Mouse (Mus musculus): ENCODE measurements at regions not wholly inside any gene's neighbourhood (a gene's known extent, or its start where the extent isn't known, plus 50 kb on each side); places are given as distances from the start of the nearest gene placed in this dataset.
A peak's percentile ranks its signal among the peaks of the same experiment; 100 is the strongest.

DNA sequence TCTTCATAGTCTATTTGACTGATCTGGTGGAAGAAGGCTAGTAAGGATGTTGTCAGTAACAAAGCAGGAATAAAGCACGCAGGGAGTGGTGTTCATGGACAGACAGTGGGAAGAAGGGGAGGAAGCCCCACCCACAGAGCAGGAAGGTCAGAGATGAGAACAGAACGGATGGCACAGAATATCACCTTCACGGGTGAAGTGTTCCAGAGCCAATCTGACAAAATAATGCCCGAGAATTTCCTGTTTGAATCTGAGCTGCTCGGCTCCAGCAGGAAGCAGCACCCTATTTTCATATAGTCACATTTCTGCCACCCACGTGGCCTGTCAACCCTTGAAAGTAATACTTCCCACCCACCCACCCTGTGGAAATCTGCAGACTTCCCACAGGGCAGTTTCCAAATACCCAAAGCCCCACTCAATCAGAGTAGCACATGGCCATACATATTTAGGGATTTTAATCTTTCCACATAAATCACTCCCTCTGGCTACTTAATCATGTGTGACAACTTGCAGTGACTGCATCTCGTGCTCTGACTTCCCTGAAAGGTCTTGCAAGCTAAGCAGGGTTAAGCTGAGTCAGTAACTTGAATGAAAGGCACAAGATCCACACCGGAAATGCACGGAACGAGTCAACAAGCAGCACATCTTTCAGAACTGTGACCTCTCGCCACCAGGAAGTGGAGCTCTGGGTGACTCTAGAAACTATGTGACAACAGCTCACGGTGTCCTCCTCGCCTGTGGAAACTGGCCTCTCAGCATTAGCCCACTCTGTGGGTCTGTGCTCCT, 158.0 kb upstream of the Creb1 start:
- Histone ChIP-seq H3K27ac (replicated peaks; ENCODE audit: insufficient read depth, low read depth, low read length) (peak overlapping the region; percentile 33), H3K4me1 (ENCODE audit: control insufficient read depth, insufficient read depth, low read length) (no peaks in the 10 kb centered on the region), H3K4me3 (ENCODE audit: insufficient read depth, low read depth, low read length) (no peak overlapping the region), H3K27me3 (ENCODE audit: control insufficient read depth, insufficient read depth, low read length) (no peaks in the 10 kb centered on the region), H3K9ac (ENCODE audit: low read depth, low read length) (no peak overlapping the region), H3K79me2 (ENCODE audit: control insufficient read depth, insufficient read depth, low read length) (no peaks in the 10 kb centered on the region), H3K36me3 (ENCODE audit: control insufficient read depth, insufficient read depth, low read length) (no peaks in the 10 kb centered on the region)
- 68% methylated on average over 13 of the region's 13 CpGs for WGBS
- TF ChIP-seq POLR2A (IDR thresholded peaks at IDR 0.05; ENCODE audit: extremely low read depth, insufficient read depth, low read length) (no peak), CTCF (IDR thresholded peaks at IDR 0.05; ENCODE audit: low read depth, low read length) (no peak)
- peak; percentile 71 for DNase-seq (ENCODE audit: extremely low read depth, low read depth, low spot score)

GRCm38 (mm10) chr1:64364095-64364494, 168.3 kb upstream of the Creb1 start:
- no peak overlapping the region for H3K4me3 ChIP-seq (ENCODE audit: insufficient read depth, low read depth, low read length)
- H3K36me3 ChIP-seq (ENCODE audit: control insufficient read depth, insufficient read depth, low read length), result no peaks in the 10 kb centered on the region
- WGBS, result 74% methylated on average over 1 of the region's 1 CpGs
- TF ChIP-seq CTCF (IDR thresholded peaks at IDR 0.05; ENCODE audit: low read depth, low read length), result no peak
- no peak for TF ChIP-seq POLR2A (IDR thresholded peaks at IDR 0.05; ENCODE audit: extremely low read depth, insufficient read depth, low read length)
- no peaks in the 10 kb centered on the region for H3K27me3 ChIP-seq (ENCODE audit: control insufficient read depth, insufficient read depth, low read length)
- no peaks in the 10 kb centered on the region for H3K79me2 ChIP-seq (ENCODE audit: control insufficient read depth, insufficient read depth, low read length)
- H3K9ac ChIP-seq (ENCODE audit: low read depth, low read length), result no peak overlapping the region
- no peak overlapping the region for H3K27ac ChIP-seq (replicated peaks; ENCODE audit: insufficient read depth, low read depth, low read length)
- no peaks in the 10 kb centered on the region for H3K4me1 ChIP-seq (ENCODE audit: control insufficient read depth, insufficient read depth, low read length)
- DNase-seq (ENCODE audit: extremely low read depth, low read depth, low spot score), result no peak

DNA sequence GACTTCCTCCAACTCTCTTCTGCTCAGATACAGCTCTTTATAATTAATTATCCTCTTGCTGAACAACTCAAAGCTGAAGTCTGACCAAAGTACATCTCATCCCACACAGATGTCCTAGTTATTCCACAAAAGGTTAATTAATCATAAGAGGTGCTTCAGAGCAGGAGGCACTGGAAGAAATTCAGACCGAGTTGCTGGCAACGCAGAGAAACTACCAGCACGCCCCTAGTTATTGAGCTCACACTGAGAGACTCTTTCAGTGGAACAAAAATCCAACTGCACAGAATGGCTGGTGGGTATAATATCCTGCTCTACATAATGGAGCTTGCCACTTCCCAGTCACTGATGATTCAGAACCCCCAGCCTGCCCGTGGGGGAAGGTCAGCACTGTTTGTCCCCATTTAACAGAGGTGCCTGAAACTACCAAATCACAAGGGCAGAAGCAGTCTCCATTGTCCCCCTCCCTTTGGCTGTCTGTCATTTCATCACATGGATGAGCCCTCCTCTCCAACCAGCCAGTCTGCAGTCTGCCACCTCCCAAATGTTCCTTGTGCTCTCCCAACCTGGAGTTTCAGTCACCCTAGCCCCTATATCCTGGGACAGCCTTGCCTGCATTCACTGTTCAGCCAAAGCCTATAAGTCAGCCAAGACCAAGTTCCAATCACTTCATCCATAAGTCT, 170.3 kb upstream of the Creb1 start:
- TF ChIP-seq CTCF (IDR thresholded peaks at IDR 0.05; ENCODE audit: low read depth, low read length), result no peak
- WGBS, result 86% methylated on average over 4 of the region's 4 CpGs
- no peak for DNase-seq (ENCODE audit: extremely low read depth, low read depth, low spot score)
- no peaks in the 10 kb centered on the region for H3K36me3 ChIP-seq (ENCODE audit: control insufficient read depth, insufficient read depth, low read length)
- H3K9ac ChIP-seq (ENCODE audit: low read depth, low read length), result no peak overlapping the region
- no peaks in the 10 kb centered on the region for H3K4me1 ChIP-seq (ENCODE audit: control insufficient read depth, insufficient read depth, low read length)
- no peaks in the 10 kb centered on the region for H3K79me2 ChIP-seq (ENCODE audit: control insufficient read depth, insufficient read depth, low read length)
- H3K4me3 ChIP-seq (ENCODE audit: insufficient read depth, low read depth, low read length), result no peak overlapping the region
- H3K27ac ChIP-seq (replicated peaks; ENCODE audit: insufficient read depth, low read depth, low read length), result no peak overlapping the region
- H3K27me3 ChIP-seq (ENCODE audit: control insufficient read depth, insufficient read depth, low read length), result no peaks in the 10 kb centered on the region

DNA sequence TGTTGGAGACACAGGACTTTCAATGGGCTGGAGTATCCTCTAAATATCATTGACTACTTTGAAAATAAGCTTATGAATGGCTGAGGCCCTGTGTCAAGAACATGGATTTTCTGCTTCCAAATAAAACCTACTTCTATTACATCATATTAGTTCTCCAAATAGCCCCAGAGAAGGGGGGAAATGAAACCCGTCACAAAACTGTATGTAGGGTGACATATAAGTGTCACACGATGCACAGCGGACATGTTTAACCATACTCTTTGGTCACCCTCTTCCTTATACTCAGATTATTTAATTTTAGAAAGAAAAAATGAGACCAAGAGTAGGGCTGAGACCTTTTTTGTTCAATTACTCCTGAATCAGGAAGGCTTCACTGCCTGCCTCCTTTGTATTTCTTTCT, 189.2 kb upstream of the Creb1 start:
- no peaks in the 10 kb centered on the region for H3K27me3 ChIP-seq (ENCODE audit: control insufficient read depth, insufficient read depth, low read length)
- no peak overlapping the region for H3K9ac ChIP-seq (ENCODE audit: low read depth, low read length)
- no peak for TF ChIP-seq CTCF (IDR thresholded peaks at IDR 0.05; ENCODE audit: low read depth, low read length)
- TF ChIP-seq POLR2A (IDR thresholded peaks at IDR 0.05; ENCODE audit: extremely low read depth, insufficient read depth, low read length), result no peak
- no peak overlapping the region for H3K27ac ChIP-seq (replicated peaks; ENCODE audit: insufficient read depth, low read depth, low read length)
- 83% methylated on average over 3 of the region's 3 CpGs for WGBS
- no peak for DNase-seq (ENCODE audit: extremely low read depth, low read depth, low spot score)
- no peaks in the 10 kb centered on the region for H3K36me3 ChIP-seq (ENCODE audit: control insufficient read depth, insufficient read depth, low read length)
- H3K79me2 ChIP-seq (ENCODE audit: control insufficient read depth, insufficient read depth, low read length), result no peaks in the 10 kb centered on the region
- no peaks in the 10 kb centered on the region for H3K4me1 ChIP-seq (ENCODE audit: control insufficient read depth, insufficient read depth, low read length)
- H3K4me3 ChIP-seq (ENCODE audit: insufficient read depth, low read depth, low read length), result no peak overlapping the region

- Histone ChIP-seq H3K27ac (replicated peaks; ENCODE audit: insufficient read depth, low read depth, low read length) (peak overlapping the region; percentile 33), H3K27me3 (ENCODE audit: control insufficient read depth, insufficient read depth, low read length) (no peaks in the 10 kb centered on the region), H3K4me3 (ENCODE audit: insufficient read depth, low read depth, low read length) (peak overlapping the region; percentile 30; the same call in 1 of the 2 replicates), H3K79me2 (ENCODE audit: control insufficient read depth, insufficient read depth, low read length) (no peaks in the 10 kb centered on the region), H3K4me1 (ENCODE audit: control insufficient read depth, insufficient read depth, low read length) (no peaks in the 10 kb centered on the region), H3K36me3 (ENCODE audit: control insufficient read depth, insufficient read depth, low read length) (no peaks in the 10 kb centered on the region), H3K9ac (ENCODE audit: low read depth, low read length) (no peak overlapping the region)
- TF ChIP-seq CTCF (IDR thresholded peaks at IDR 0.05; ENCODE audit: low read depth, low read length), result no peak
- no peak for TF ChIP-seq POLR2A (IDR thresholded peaks at IDR 0.05; ENCODE audit: extremely low read depth, insufficient read depth, low read length)
- WGBS, result 86% methylated on average over 6 of the region's 6 CpGs
- DNase-seq (ENCODE audit: extremely low read depth, low read depth, low spot score), result peak; percentile 5
These were observed 190.8 kb upstream of the Creb1 start for GRCm38 (mm10) chr1:64341596-64341995.

- DNase-seq (ENCODE audit: extremely low read depth, low read depth, low spot score), result peak; percentile 2
- H3K27ac ChIP-seq (replicated peaks; ENCODE audit: insufficient read depth, low read depth, low read length), result no peak overlapping the region
- H3K4me3 ChIP-seq (ENCODE audit: insufficient read depth, low read depth, low read length), result no peak overlapping the region
- H3K79me2 ChIP-seq (ENCODE audit: control insufficient read depth, insufficient read depth, low read length), result no peaks in the 10 kb centered on the region
- no peaks in the 10 kb centered on the region for H3K27me3 ChIP-seq (ENCODE audit: control insufficient read depth, insufficient read depth, low read length)
- 60% methylated on average over 9 of the region's 9 CpGs for WGBS
- TF ChIP-seq POLR2A (IDR thresholded peaks at IDR 0.05; ENCODE audit: extremely low read depth, insufficient read depth, low read length) (no peak), CTCF (IDR thresholded peaks at IDR 0.05; ENCODE audit: low read depth, low read length) (no peak)
- H3K4me1 ChIP-seq (ENCODE audit: control insufficient read depth, insufficient read depth, low read length), result no peaks in the 10 kb centered on the region
- no peaks in the 10 kb centered on the region for H3K36me3 ChIP-seq (ENCODE audit: control insufficient read depth, insufficient read depth, low read length)
- no peak overlapping the region for H3K9ac ChIP-seq (ENCODE audit: low read depth, low read length)
These were observed 193.9 kb upstream of the Creb1 start for GRCm38 (mm10) chr1:64338575-64338961.

Measured in liver, adult 2 months (tissue).